Mouse (Mus musculus): ENCODE measurements around the gene Cd300ld3. TPM values are rescaled to one million over a fixed set of nuclear protein-coding genes. Genes with fewer than 3 reads are reported as not detected.
"Not testable (repeated sequence)": the region's sequence is repeated elsewhere in the genome, so short reads cannot be mapped to it uniquely, and the experiment has no call there.

The Cd300ld3 gene
- polyA plus RNA-seq, 1 experiment from 2014 or later: not detected

DNA sequence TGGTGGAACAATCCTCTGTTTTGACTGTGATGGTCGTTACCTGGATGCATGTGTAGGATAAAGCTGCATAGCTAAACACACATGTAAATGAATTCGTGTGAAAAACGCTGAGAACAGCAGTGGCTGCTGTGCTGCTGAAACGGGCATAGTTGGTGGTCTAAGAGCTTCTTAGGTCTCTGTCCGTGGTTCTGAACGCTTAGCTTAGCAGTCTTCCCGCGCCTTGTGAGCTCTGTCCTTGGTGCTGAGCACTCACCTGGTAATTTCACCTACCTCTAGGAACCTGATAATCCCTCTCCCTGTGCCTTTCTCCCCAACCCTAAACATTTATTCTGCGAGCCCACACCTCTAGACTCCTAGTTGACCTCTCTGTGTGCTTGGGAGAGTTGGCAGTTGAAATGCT lies 4.0 kb upstream of the Cd300ld3 start:
- Histone ChIP-seq H3K9ac (no peak overlapping the region), H3K36me3 (no peaks in the 10 kb centered on the region), H3K4me1 (no peaks in the 10 kb centered on the region), H3K4me2 (replicated peaks) (no peak overlapping the region), H3K27me3 (no peaks in the 10 kb centered on the region), H3K9me3 (no peaks in the 10 kb centered on the region), H3K27ac (no peak overlapping the region), H3K4me3 (no peak overlapping the region)
- WGBS: 2% methylated on average over 9 of the region's 9 CpGs
- no peak for ATAC-seq (ENCODE audit: insufficient number of reproducible peaks, insufficient read depth, low FRiP score, low TSS enrichment)

DNA sequence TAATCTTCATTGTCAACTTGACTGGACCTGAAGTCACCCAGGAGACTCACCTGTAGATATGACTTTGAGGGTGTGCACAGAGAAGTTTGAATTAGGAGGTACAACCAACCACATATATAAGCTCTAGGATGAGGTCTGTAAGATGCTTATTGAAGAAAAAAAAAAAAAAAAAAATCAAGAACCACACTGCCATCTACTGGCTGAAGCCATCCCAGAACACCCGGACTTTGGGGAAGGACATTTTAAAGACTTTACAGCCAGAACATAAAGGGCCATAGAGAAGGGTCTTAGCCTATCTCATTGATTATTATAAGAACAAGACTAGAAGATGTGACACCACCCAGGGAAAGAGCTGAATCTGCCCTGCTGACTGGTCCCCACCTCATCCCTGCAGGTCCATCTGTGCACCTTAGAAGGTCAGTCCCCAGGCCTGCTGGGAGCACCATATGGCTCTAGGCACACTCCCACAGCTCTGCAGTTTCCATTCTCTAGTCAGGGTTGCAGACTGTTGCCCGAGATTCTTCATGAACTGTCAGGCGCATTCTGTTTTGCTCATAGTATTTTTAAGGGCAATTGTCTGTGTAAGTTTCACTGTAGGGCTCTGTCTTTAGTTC lies 1.2 kb upstream of the Cd300ld3 start:
- ATAC-seq (ENCODE audit: insufficient number of reproducible peaks, insufficient read depth, low FRiP score, low TSS enrichment): no peak
- Histone ChIP-seq H3K9me3 (no peaks in the 10 kb centered on the region), H3K27me3 (no peaks in the 10 kb centered on the region), H3K4me2 (replicated peaks) (no peak overlapping the region), H3K27ac (no peak overlapping the region), H3K36me3 (no peaks in the 10 kb centered on the region), H3K4me1 (no peaks in the 10 kb centered on the region), H3K4me3 (no peak overlapping the region), H3K9ac (no peak overlapping the region)
- 51% methylated on average over 3 of the region's 3 CpGs for WGBS

DNA sequence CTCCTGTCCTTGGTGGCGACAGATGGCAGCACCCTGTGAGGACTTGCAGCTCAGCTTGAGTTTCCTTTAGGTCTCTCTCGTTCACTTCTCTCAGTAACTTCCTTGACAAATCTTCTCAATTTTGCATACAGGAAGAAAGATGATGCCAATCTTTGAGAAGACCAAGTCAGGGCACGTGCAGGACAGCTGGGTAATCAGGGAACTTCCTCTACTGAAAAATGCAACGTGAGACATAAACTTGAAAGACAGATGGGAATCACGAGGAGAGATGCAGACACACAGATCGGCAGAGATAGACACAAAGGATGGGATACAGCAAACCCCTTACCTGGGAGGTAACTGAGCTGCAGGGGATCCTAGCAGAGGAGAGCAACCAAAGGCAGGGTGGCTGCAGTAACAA lies 10.5 kb downstream of the Cd300ld3 start, which contains the start of gene Cd300ld5:
TSS of gene Cd300ld5 (minus strand) at position 101 of the 400 bp plus-strand sequence.
- WGBS: no CpG with 5 or more reads among the region's 6 CpGs
- not testable (repeated sequence) for H3K9me3 ChIP-seq; H3K36me3 ChIP-seq; ATAC-seq (ENCODE audit: insufficient number of reproducible peaks, insufficient read depth, low FRiP score, low TSS enrichment); H3K9ac ChIP-seq; H3K4me3 ChIP-seq; H3K4me1 ChIP-seq; H3K4me2 ChIP-seq (replicated peaks); H3K27ac ChIP-seq; H3K27me3 ChIP-seq

DNA sequence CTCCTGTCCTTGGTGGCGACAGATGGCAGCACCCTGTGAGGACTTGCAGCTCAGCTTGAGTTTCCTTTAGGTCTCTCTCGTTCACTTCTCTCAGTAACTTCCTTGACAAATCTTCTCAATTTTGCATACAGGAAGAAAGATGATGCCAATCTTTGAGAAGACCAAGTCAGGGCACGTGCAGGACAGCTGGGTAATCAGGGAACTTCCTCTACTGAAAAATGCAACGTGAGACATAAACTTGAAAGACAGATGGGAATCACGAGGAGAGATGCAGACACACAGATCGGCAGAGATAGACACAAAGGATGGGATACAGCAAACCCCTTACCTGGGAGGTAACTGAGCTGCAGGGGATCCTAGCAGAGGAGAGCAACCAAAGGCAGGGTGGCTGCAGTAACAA lies 21.3 kb downstream of the Cd300ld3 start, which contains the start of gene Cd300ld4:
TSS of gene Cd300ld4 (minus strand) at position 101 of the 400 bp plus-strand sequence.
- not testable (repeated sequence) for H3K27ac ChIP-seq; ATAC-seq (ENCODE audit: insufficient number of reproducible peaks, insufficient read depth, low FRiP score, low TSS enrichment); H3K9ac ChIP-seq; H3K9me3 ChIP-seq; H3K4me1 ChIP-seq; H3K4me3 ChIP-seq; H3K4me2 ChIP-seq (replicated peaks); H3K27me3 ChIP-seq; H3K36me3 ChIP-seq
- no CpG with 5 or more reads among the region's 6 CpGs for WGBS

DNA sequence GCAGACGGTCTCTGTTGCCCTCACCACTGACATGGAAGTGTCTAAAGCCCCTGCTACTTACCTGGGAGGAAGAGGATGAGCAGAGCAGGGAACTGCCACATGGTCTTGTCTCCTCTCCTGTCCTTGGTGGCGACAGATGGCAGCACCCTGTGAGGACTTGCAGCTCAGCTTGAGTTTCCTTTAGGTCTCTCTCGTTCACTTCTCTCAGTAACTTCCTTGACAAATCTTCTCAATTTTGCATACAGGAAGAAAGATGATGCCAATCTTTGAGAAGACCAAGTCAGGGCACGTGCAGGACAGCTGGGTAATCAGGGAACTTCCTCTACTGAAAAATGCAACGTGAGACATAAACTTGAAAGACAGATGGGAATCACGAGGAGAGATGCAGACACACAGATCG lies 32.1 kb downstream of the Cd300ld3 start, which contains the start of gene Cd300ld2:
TSS of gene Cd300ld2 (minus strand) at position 101 of the 400 bp plus-strand sequence.
- not testable (repeated sequence) for H3K4me2 ChIP-seq (replicated peaks); H3K27ac ChIP-seq; H3K4me1 ChIP-seq; H3K9ac ChIP-seq; H3K36me3 ChIP-seq; ATAC-seq (ENCODE audit: insufficient number of reproducible peaks, insufficient read depth, low FRiP score, low TSS enrichment); H3K4me3 ChIP-seq; H3K9me3 ChIP-seq; H3K27me3 ChIP-seq
- no CpG with 5 or more reads among the region's 7 CpGs for WGBS

DNA sequence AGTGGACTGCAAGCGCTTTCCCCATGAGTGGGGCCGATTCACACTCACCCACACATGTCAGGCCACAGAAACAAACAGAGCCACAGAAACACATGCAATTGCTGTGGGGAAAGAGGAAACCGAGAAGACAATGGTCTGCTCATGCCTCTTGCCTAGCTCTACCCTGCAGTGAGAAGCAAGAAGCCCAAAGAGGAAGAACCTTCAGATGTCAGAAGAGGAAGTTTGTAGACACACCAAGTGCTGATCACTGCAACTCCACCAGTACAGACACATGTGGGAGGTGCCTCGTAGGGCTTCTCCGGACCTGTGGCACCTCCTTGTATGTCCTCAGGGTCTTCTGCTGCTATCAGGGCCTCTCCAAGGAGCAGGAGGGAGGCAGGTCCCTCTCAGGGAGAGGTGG lies 44.1 kb downstream of the Cd300ld3 start:
- Histone ChIP-seq H3K4me1 (no peaks in the 10 kb centered on the region), H3K27me3 (peaks cover 3% of the 10 kb centered on the region; the same call in 1 of the 2 replicates), H3K9ac (no peak overlapping the region), H3K36me3 (no peaks in the 10 kb centered on the region), H3K27ac (no peak overlapping the region), H3K4me2 (replicated peaks) (no peak overlapping the region), H3K9me3 (no peaks in the 10 kb centered on the region), H3K4me3 (no peak overlapping the region)
- 82% methylated on average over 5 of the region's 5 CpGs for WGBS
- no peak for ATAC-seq (ENCODE audit: insufficient number of reproducible peaks, insufficient read depth, low FRiP score, low TSS enrichment)

DNA sequence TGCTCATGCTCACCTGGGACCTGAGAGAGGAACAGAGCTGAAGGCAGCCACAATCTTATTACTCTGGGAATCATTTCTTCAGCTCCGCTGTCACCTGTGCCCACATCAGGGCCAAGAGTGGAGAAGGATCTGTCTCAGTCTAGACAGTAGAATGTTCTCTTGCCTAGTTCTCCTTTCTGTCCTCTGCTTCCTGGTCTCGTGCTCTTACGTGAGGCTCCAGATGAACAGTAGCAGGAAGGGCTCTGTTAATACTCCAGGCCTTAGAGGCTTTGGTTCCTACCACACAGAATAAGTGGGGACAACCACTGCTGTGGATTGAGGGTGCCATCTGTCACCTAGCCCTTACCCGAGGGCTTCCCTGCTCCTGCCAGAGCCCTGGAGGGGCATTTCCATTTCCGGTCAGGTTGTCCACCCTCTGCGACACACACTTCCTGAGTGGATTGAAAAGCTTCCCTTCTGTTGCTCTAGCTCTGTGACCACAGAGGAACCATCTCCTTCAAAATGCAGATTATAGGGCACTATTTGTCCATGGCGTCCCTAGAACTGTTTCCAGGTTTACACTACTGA lies 46.7 kb downstream of the Cd300ld3 start, which contains the start of gene Cd300c2:
TSS of gene Cd300c2 (minus strand) at position 407 of the 567 bp plus-strand sequence.
- H3K4me3 ChIP-seq: no peak within 1 kb of the TSS
- H3K27ac ChIP-seq: no peak within 1 kb of the TSS
- H3K27me3 ChIP-seq: peaks cover 3% of the 10 kb centered on the region; the same call in 1 of the 2 replicates
- no peaks in the 10 kb centered on the region for H3K36me3 ChIP-seq
- ATAC-seq (ENCODE audit: insufficient number of reproducible peaks, insufficient read depth, low FRiP score, low TSS enrichment): no peak
- no peak within 1 kb of the TSS for H3K4me2 ChIP-seq (replicated peaks)
- no peaks in the 10 kb centered on the region for H3K9me3 ChIP-seq
- no peak within 1 kb of the TSS for H3K9ac ChIP-seq
- H3K4me1 ChIP-seq: no peaks in the 10 kb centered on the region
- WGBS: 83% methylated on average over 7 of the region's 7 CpGs

Other genes with a start within 250 kb of the Cd300ld3 start
- gene Gpr142, start 249.5 kb downstream of the Cd300ld3 start, polyA plus RNA-seq (2016; fragmentation: Nextera tagmentation; extraction: Ambion mirVana): not detected in 2 replicates
- 55.7 and 56.3 TPM in 2 replicates for gene Gprc5c, start 197.3 kb downstream of the Cd300ld3 start, polyA plus RNA-seq (2016; fragmentation: Nextera tagmentation; extraction: Ambion mirVana)
- gene Cd300a, start 158.4 kb downstream of the Cd300ld3 start, polyA plus RNA-seq (2016; fragmentation: Nextera tagmentation; extraction: Ambion mirVana): 0.87 and 1.5 TPM in 2 replicates
- 0.36 TPM in 1 of 2 replicates, not detected in the other for gene Cd300lb, start 114.0 kb downstream of the Cd300ld3 start, polyA plus RNA-seq (2016; fragmentation: Nextera tagmentation; extraction: Ambion mirVana)
- gene Cd300c, start 79.3 kb downstream of the Cd300ld3 start, polyA plus RNA-seq (2016; fragmentation: Nextera tagmentation; extraction: Ambion mirVana): not detected in 2 replicates
- not detected in 2 replicates for gene Cd300ld, start 58.5 kb downstream of the Cd300ld3 start, polyA plus RNA-seq (2016; fragmentation: Nextera tagmentation; extraction: Ambion mirVana)
- gene Cd300c2, start 46.5 kb downstream of the Cd300ld3 start, polyA plus RNA-seq (2016; fragmentation: Nextera tagmentation; extraction: Ambion mirVana): 0.95 and 0.97 TPM in 2 replicates
- not detected in 2 replicates for gene Cd300ld2, start 32.2 kb downstream of the Cd300ld3 start, polyA plus RNA-seq (2016; fragmentation: Nextera tagmentation; extraction: Ambion mirVana)
- gene Cd300ld4, start 21.4 kb downstream of the Cd300ld3 start, polyA plus RNA-seq (2016; fragmentation: Nextera tagmentation; extraction: Ambion mirVana): not detected in 2 replicates
- gene Cd300ld5, start 10.6 kb downstream of the Cd300ld3 start, polyA plus RNA-seq (2016; fragmentation: Nextera tagmentation; extraction: Ambion mirVana): not detected in 2 replicates
- gene Cd300e, start 13.8 kb upstream of the Cd300ld3 start, polyA plus RNA-seq (2016; fragmentation: Nextera tagmentation; extraction: Ambion mirVana): 0.10 TPM in 1 of 2 replicates, not detected in the other
- 1.9 and 2.1 TPM in 2 replicates for gene Rab37, start 43.0 kb upstream of the Cd300ld3 start, polyA plus RNA-seq (2016; fragmentation: Nextera tagmentation; extraction: Ambion mirVana)
- 0.28 TPM in 1 of 2 replicates, not detected in the other for gene Cd300lf, start 85.6 kb upstream of the Cd300ld3 start, polyA plus RNA-seq (2016; fragmentation: Nextera tagmentation; extraction: Ambion mirVana)
- gene Slc9a3r1, start 114.9 kb upstream of the Cd300ld3 start, polyA plus RNA-seq (2016; fragmentation: Nextera tagmentation; extraction: Ambion mirVana): 34.6 and 35.4 TPM in 2 replicates
- 10.1 and 13.4 TPM in 2 replicates for gene Tmem104, start 139.1 kb upstream of the Cd300ld3 start, polyA plus RNA-seq (2016; fragmentation: Nextera tagmentation; extraction: Ambion mirVana)
- 21.8 and 23.7 TPM in 2 replicates for gene Nat9, start 139.4 kb upstream of the Cd300ld3 start, polyA plus RNA-seq (2016; fragmentation: Nextera tagmentation; extraction: Ambion mirVana)
- gene Grin2c, start 218.8 kb upstream of the Cd300ld3 start, polyA plus RNA-seq (2016; fragmentation: Nextera tagmentation; extraction: Ambion mirVana): 0.06 TPM in 1 of 2 replicates, not detected in the other
- 14.6 and 17.3 TPM in 2 replicates for gene Fdxr, start 228.6 kb upstream of the Cd300ld3 start, polyA plus RNA-seq (2016; fragmentation: Nextera tagmentation; extraction: Ambion mirVana)
- gene Fads6, start 249.3 kb upstream of the Cd300ld3 start, polyA plus RNA-seq (2016; fragmentation: Nextera tagmentation; extraction: Ambion mirVana): 0.20 and 0.28 TPM in 2 replicates

Data from embryonic facial prominence, embryonic 12.5 days (tissue).